Mouse (Mus musculus) mature B cell (primary cell): Measurements from ENCODE around the gene Rrp7a.
"Not testable (repeated sequence)": the region's sequence is repeated elsewhere in the genome, so short reads cannot be mapped to it uniquely, and the experiment has no call there.

Experiments used
- in situ Hi-C: fragments of 300-500 bp; cut with MboI; formaldehyde crosslinking; loops from 2 replicates; pipeline ENCODE4 v1.14.3; 2019

The Rrp7a gene

GRCm38 (mm10) chr15:83156929-83157666 is 34.5 kb upstream of the Rrp7a start:
- in situ Hi-C loops = no loop called here

GRCm38 (mm10) chr15:83155672-83156419 is 33.2 kb upstream of the Rrp7a start:
- in situ Hi-C loops = no loop called here

- in situ Hi-C loops = no loop called here
Measured at GRCm38 (mm10) chr15:83154309-83154708, 31.7 kb upstream of the Rrp7a start.

GRCm38 (mm10) chr15:83150694-83151093 is 28.1 kb upstream of the Rrp7a start:
- in situ Hi-C loops = no loop called here

GRCm38 (mm10) chr15:83150073-83150442 is 27.5 kb upstream of the Rrp7a start:
- in situ Hi-C loops = no loop called here

- in situ Hi-C loops = no loop called here
Measured at GRCm38 (mm10) chr15:83149196-83150072, 26.8 kb upstream of the Rrp7a start, which contains the start of gene Poldip3. Gene Poldip3 (minus strand): TSS chr15:83149384.

- in situ Hi-C loops = no loop called here
Measured at GRCm38 (mm10) chr15:83148801-83149195, 26.2 kb upstream of the Rrp7a start.

- in situ Hi-C loops = no loop called here
Measured at GRCm38 (mm10) chr15:83148395-83148794, 25.8 kb upstream of the Rrp7a start.

GRCm38 (mm10) chr15:83145541-83145940 is 22.9 kb upstream of the Rrp7a start:
- in situ Hi-C loops = no loop called here

GRCm38 (mm10) chr15:83142861-83143260 is 20.3 kb upstream of the Rrp7a start:
- in situ Hi-C loops = no loop called here

- in situ Hi-C loops = no loop called here
Measured at GRCm38 (mm10) chr15:83135654-83136053, 13.1 kb upstream of the Rrp7a start.

- in situ Hi-C loops = no loop called here
Measured at GRCm38 (mm10) chr15:83134671-83135070, 12.1 kb upstream of the Rrp7a start.

GRCm38 (mm10) chr15:83129530-83130231 is 7.1 kb upstream of the Rrp7a start:
- in situ Hi-C loops = no loop called here

GRCm38 (mm10) chr15:83127037-83127436 is 4.4 kb upstream of the Rrp7a start:
- in situ Hi-C loops = not testable (repeated sequence)

GRCm38 (mm10) chr15:83126582-83126981 is 4.0 kb upstream of the Rrp7a start:
- in situ Hi-C loops = no loop called here

GRCm38 (mm10) chr15:83124625-83125024 is 2.0 kb upstream of the Rrp7a start:
- in situ Hi-C loops = no loop called here

GRCm38 (mm10) chr15:83121709-83122565 is 664 bp downstream of the Rrp7a start:
- in situ Hi-C loops = no loop called here

- in situ Hi-C loops = no loop called here
Measured at GRCm38 (mm10) chr15:83118360-83118759, 4.2 kb downstream of the Rrp7a start.

- in situ Hi-C loops = no loop called here
Measured at GRCm38 (mm10) chr15:83115071-83115470, 7.5 kb downstream of the Rrp7a start.

- in situ Hi-C loops = no loop called here
Measured at GRCm38 (mm10) chr15:83114106-83114505, 8.5 kb downstream of the Rrp7a start.

GRCm38 (mm10) chr15:83112898-83113297 is 9.7 kb downstream of the Rrp7a start:
- in situ Hi-C loops = no loop called here
